Mouse (Mus musculus) mesoderm, embryonic 11.5 days (tissue): ENCODE results near the gene Hs6st1.

Experiments
- DNase-seq: peaks from one replicate; pipeline ENCODE4 v3.0.0-alpha.2; 2012; ENCODE audit warnings: low read depth, low spot score

The Hs6st1 gene

GRCm38 (mm10) chr1:36129126-36129525, 60.9 kb downstream of the Hs6st1 start:
- no peak for DNase-seq

GRCm38 (mm10) chr1:36129881-36130280, 61.7 kb downstream of the Hs6st1 start:
- DNase-seq = no peak

GRCm38 (mm10) chr1:36130307-36131035, 62.3 kb downstream of the Hs6st1 start:
- no peak for DNase-seq

GRCm38 (mm10) chr1:36131154-36131553, 63.0 kb downstream of the Hs6st1 start:
- DNase-seq = no peak

GRCm38 (mm10) chr1:36131766-36132165, 63.6 kb downstream of the Hs6st1 start:
- DNase-seq = no peak

GRCm38 (mm10) chr1:36132211-36132610, 64.0 kb downstream of the Hs6st1 start:
- DNase-seq = no peak

- DNase-seq = no peak
Observed at GRCm38 (mm10) chr1:36133041-36133440, 64.8 kb downstream of the Hs6st1 start.

- DNase-seq = no peak
Observed at GRCm38 (mm10) chr1:36133647-36134046, 65.4 kb downstream of the Hs6st1 start.

GRCm38 (mm10) chr1:36134584-36134983, 66.4 kb downstream of the Hs6st1 start:
- DNase-seq = peak; percentile 69

GRCm38 (mm10) chr1:36140311-36140710, 72.1 kb downstream of the Hs6st1 start:
- DNase-seq = no peak

- DNase-seq = peak; percentile 30
Observed at GRCm38 (mm10) chr1:36145050-36145449, 76.8 kb downstream of the Hs6st1 start.

GRCm38 (mm10) chr1:36148809-36149208, 80.6 kb downstream of the Hs6st1 start:
- DNase-seq = no peak

GRCm38 (mm10) chr1:36149411-36149810, 81.2 kb downstream of the Hs6st1 start:
- DNase-seq = peak; percentile 10
